Mouse (Mus musculus): ENCODE results near the gene Arhgap23.

DNA sequence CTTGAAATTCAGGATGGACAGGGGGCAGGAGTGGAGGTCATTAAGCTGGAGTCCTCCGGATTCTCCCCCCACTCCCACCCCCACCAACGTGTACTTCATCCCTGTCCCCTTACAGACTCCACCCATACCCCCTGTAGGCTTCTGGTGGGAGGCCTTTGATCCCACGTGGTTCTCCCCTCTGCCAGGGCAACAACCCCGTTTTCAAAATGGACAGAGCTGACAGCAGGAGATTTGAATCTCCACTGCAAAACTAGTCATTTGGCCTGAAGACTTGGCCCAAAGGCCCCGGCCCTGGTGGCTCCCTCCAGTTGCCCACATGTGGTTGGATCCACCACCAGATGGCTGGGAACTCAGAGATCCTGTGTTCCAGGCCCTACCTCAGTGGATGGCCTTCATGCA lies 1.3 kb downstream of the Arhgap23 start:
- no peak for TF ChIP-seq CTCF (IDR thresholded peaks at IDR 0.05; ENCODE audit: low read depth)
- TF ChIP-seq EP300 (optimal IDR thresholded peaks at IDR 0.05): no peak

Data from stomach, postnatal 0 days (tissue).